Mouse (Mus musculus): ENCODE results near the gene Hormad2. TPM values are rescaled to one million over a fixed set of nuclear protein-coding genes. Genes with fewer than 3 reads are reported as not detected.
A peak's percentile ranks its signal among the peaks of the same experiment; 100 is the strongest.

Gene Hormad2
- polyA plus RNA-seq, 1 experiment from 2014 or later = 0.35 TPM

- H3K36me3 ChIP-seq (ENCODE audit: control insufficient read depth, insufficient read depth, low read length) = no peaks in the 10 kb centered on the region
- H3K4me1 ChIP-seq (ENCODE audit: control insufficient read depth, insufficient read depth, low read length) = no peaks in the 10 kb centered on the region
- no peaks in the 10 kb centered on the region for H3K9me3 ChIP-seq (ENCODE audit: control insufficient read depth, low read length)
- no peak overlapping the region for H3K4me3 ChIP-seq (ENCODE audit: low read length)
- H3K9ac ChIP-seq (ENCODE audit: low read depth, low read length) = no peak overlapping the region
- H3K4me2 ChIP-seq (ENCODE audit: low read depth, low read length) = no peak overlapping the region
- WGBS = 83% methylated on average over 8 of the region's 8 CpGs
- no peak for ATAC-seq
- no peaks in the 10 kb centered on the region for H3K27me3 ChIP-seq (replicated peaks; ENCODE audit: control insufficient read depth, insufficient read depth, low read length)
- H3K27ac ChIP-seq (ENCODE audit: low read length) = no peak overlapping the region
Observed at GRCm38 (mm10) chr11:4423818-4424217, 17.1 kb downstream of the Hormad2 start.

- Histone ChIP-seq H3K9ac (ENCODE audit: low read depth, low read length) (no peak overlapping the region), H3K36me3 (ENCODE audit: control insufficient read depth, insufficient read depth, low read length) (no peaks in the 10 kb centered on the region), H3K4me1 (ENCODE audit: control insufficient read depth, insufficient read depth, low read length) (no peaks in the 10 kb centered on the region), H3K9me3 (ENCODE audit: control insufficient read depth, low read length) (no peaks in the 10 kb centered on the region), H3K4me2 (ENCODE audit: low read depth, low read length) (no peak overlapping the region), H3K4me3 (ENCODE audit: low read length) (no peak overlapping the region), H3K27ac (ENCODE audit: low read length) (peak overlapping the region; percentile 4; the same call in 1 of the 2 replicates), H3K27me3 (replicated peaks; ENCODE audit: control insufficient read depth, insufficient read depth, low read length) (no peaks in the 10 kb centered on the region)
- WGBS = 79% methylated on average over 16 of the region's 16 CpGs
- peak; percentile 66 for ATAC-seq
Observed at GRCm38 (mm10) chr11:4422494-4423425, 18.1 kb downstream of the Hormad2 start.

- no peaks in the 10 kb centered on the region for H3K4me1 ChIP-seq (ENCODE audit: control insufficient read depth, insufficient read depth, low read length)
- no peaks in the 10 kb centered on the region for H3K36me3 ChIP-seq (ENCODE audit: control insufficient read depth, insufficient read depth, low read length)
Observed at GRCm38 (mm10) chr11:4421933-4422488, 18.9 kb downstream of the Hormad2 start.

GRCm38 (mm10) chr11:4417986-4418385 lies 22.9 kb downstream of the Hormad2 start:
- Histone ChIP-seq H3K4me1 (ENCODE audit: control insufficient read depth, insufficient read depth, low read length) (no peaks in the 10 kb centered on the region), H3K4me2 (ENCODE audit: low read depth, low read length) (no peak overlapping the region), H3K27me3 (replicated peaks; ENCODE audit: control insufficient read depth, insufficient read depth, low read length) (no peaks in the 10 kb centered on the region), H3K4me3 (ENCODE audit: low read length) (no peak overlapping the region), H3K27ac (ENCODE audit: low read length) (no peak overlapping the region), H3K9ac (ENCODE audit: low read depth, low read length) (no peak overlapping the region), H3K9me3 (ENCODE audit: control insufficient read depth, low read length) (no peaks in the 10 kb centered on the region), H3K36me3 (ENCODE audit: control insufficient read depth, insufficient read depth, low read length) (no peaks in the 10 kb centered on the region)
- ATAC-seq = no peak
- 74% methylated on average over 3 of the region's 3 CpGs for WGBS

More at GRCm38 (mm10) chr11:4421933-4422488, 18.9 kb downstream of the Hormad2 start:
- H3K9ac ChIP-seq (ENCODE audit: low read depth, low read length) = no peak overlapping the region
- no peak for ATAC-seq
- WGBS = 33% methylated on average over 6 of the region's 6 CpGs
- no peak overlapping the region for H3K27ac ChIP-seq (ENCODE audit: low read length)
- H3K9me3 ChIP-seq (ENCODE audit: control insufficient read depth, low read length) = no peaks in the 10 kb centered on the region
- no peak overlapping the region for H3K4me2 ChIP-seq (ENCODE audit: low read depth, low read length)
- no peaks in the 10 kb centered on the region for H3K27me3 ChIP-seq (replicated peaks; ENCODE audit: control insufficient read depth, insufficient read depth, low read length)
- no peak overlapping the region for H3K4me3 ChIP-seq (ENCODE audit: low read length)

- H3K9me3 ChIP-seq (ENCODE audit: control insufficient read depth, low read length) = no peaks in the 10 kb centered on the region
- no peaks in the 10 kb centered on the region for H3K4me1 ChIP-seq (ENCODE audit: control insufficient read depth, insufficient read depth, low read length)
- no peak overlapping the region for H3K9ac ChIP-seq (ENCODE audit: low read depth, low read length)
- no peak overlapping the region for H3K4me2 ChIP-seq (ENCODE audit: low read depth, low read length)
- H3K36me3 ChIP-seq (ENCODE audit: control insufficient read depth, insufficient read depth, low read length) = no peaks in the 10 kb centered on the region
- H3K27me3 ChIP-seq (replicated peaks; ENCODE audit: control insufficient read depth, insufficient read depth, low read length) = no peaks in the 10 kb centered on the region
- H3K4me3 ChIP-seq (ENCODE audit: low read length) = no peak overlapping the region
- no peak for ATAC-seq
- H3K27ac ChIP-seq (ENCODE audit: low read length) = no peak overlapping the region
- WGBS = 92% methylated on average over 4 of the region's 4 CpGs
Observed at GRCm38 (mm10) chr11:4412294-4412693, 28.6 kb downstream of the Hormad2 start.

- Histone ChIP-seq H3K36me3 (ENCODE audit: control insufficient read depth, insufficient read depth, low read length) (no peaks in the 10 kb centered on the region), H3K4me1 (ENCODE audit: control insufficient read depth, insufficient read depth, low read length) (no peaks in the 10 kb centered on the region), H3K4me2 (ENCODE audit: low read depth, low read length) (no peak overlapping the region), H3K27me3 (replicated peaks; ENCODE audit: control insufficient read depth, insufficient read depth, low read length) (no peaks in the 10 kb centered on the region), H3K4me3 (ENCODE audit: low read length) (no peak overlapping the region), H3K9ac (ENCODE audit: low read depth, low read length) (no peak overlapping the region), H3K27ac (ENCODE audit: low read length) (no peak overlapping the region), H3K9me3 (ENCODE audit: control insufficient read depth, low read length) (no peaks in the 10 kb centered on the region)
- WGBS = 26% methylated on average over 4 of the region's 4 CpGs
- ATAC-seq = no peak
Observed at GRCm38 (mm10) chr11:4404277-4404676, 36.6 kb downstream of the Hormad2 start.

GRCm38 (mm10) chr11:4403381-4403780 lies 37.5 kb downstream of the Hormad2 start:
- no peaks in the 10 kb centered on the region for H3K4me1 ChIP-seq (ENCODE audit: control insufficient read depth, insufficient read depth, low read length)
- no peak overlapping the region for H3K4me2 ChIP-seq (ENCODE audit: low read depth, low read length)
- ATAC-seq = no peak
- no peaks in the 10 kb centered on the region for H3K27me3 ChIP-seq (replicated peaks; ENCODE audit: control insufficient read depth, insufficient read depth, low read length)
- no peak overlapping the region for H3K9ac ChIP-seq (ENCODE audit: low read depth, low read length)
- H3K9me3 ChIP-seq (ENCODE audit: control insufficient read depth, low read length) = no peaks in the 10 kb centered on the region
- 84% methylated on average over 7 of the region's 7 CpGs for WGBS
- H3K4me3 ChIP-seq (ENCODE audit: low read length) = no peak overlapping the region
- H3K27ac ChIP-seq (ENCODE audit: low read length) = no peak overlapping the region
- H3K36me3 ChIP-seq (ENCODE audit: control insufficient read depth, insufficient read depth, low read length) = no peaks in the 10 kb centered on the region

GRCm38 (mm10) chr11:4401251-4401650 lies 39.7 kb downstream of the Hormad2 start:
- Histone ChIP-seq H3K4me3 (ENCODE audit: low read length) (no peak overlapping the region), H3K27me3 (replicated peaks; ENCODE audit: control insufficient read depth, insufficient read depth, low read length) (no peaks in the 10 kb centered on the region), H3K4me1 (ENCODE audit: control insufficient read depth, insufficient read depth, low read length) (no peaks in the 10 kb centered on the region), H3K9me3 (ENCODE audit: control insufficient read depth, low read length) (no peaks in the 10 kb centered on the region), H3K9ac (ENCODE audit: low read depth, low read length) (no peak overlapping the region), H3K36me3 (ENCODE audit: control insufficient read depth, insufficient read depth, low read length) (no peaks in the 10 kb centered on the region), H3K27ac (ENCODE audit: low read length) (no peak overlapping the region), H3K4me2 (ENCODE audit: low read depth, low read length) (no peak overlapping the region)
- ATAC-seq = no peak
- WGBS = 52% methylated on average over 5 of the region's 5 CpGs

GRCm38 (mm10) chr11:4394226-4394625 lies 46.7 kb downstream of the Hormad2 start:
- no peak for ATAC-seq
- Histone ChIP-seq H3K9ac (ENCODE audit: low read depth, low read length) (no peak overlapping the region), H3K4me3 (ENCODE audit: low read length) (no peak overlapping the region), H3K4me2 (ENCODE audit: low read depth, low read length) (no peak overlapping the region), H3K9me3 (ENCODE audit: control insufficient read depth, low read length) (no peaks in the 10 kb centered on the region), H3K27me3 (replicated peaks; ENCODE audit: control insufficient read depth, insufficient read depth, low read length) (no peaks in the 10 kb centered on the region), H3K4me1 (ENCODE audit: control insufficient read depth, insufficient read depth, low read length) (no peaks in the 10 kb centered on the region), H3K27ac (ENCODE audit: low read length) (no peak overlapping the region), H3K36me3 (ENCODE audit: control insufficient read depth, insufficient read depth, low read length) (no peaks in the 10 kb centered on the region)

Measured in intestine, embryonic 16.5 days (tissue).